Mouse (Mus musculus): Measurements from ENCODE around the gene Ubox5.

GRCm38 (mm10) chr2:130546957-130547356 lies 82.9 kb downstream of the Ubox5 start:
- TF ChIP-seq POLR2A (IDR thresholded peaks at IDR 0.05; ENCODE audit: borderline replicate concordance, insufficient read depth, low read length) (no peak), CTCF (IDR thresholded peaks at IDR 0.05; ENCODE audit: borderline replicate concordance, insufficient read depth, low read depth, low read length) (no peak)
